Mouse (Mus musculus) kidney, embryonic 14.5 days (tissue): Measurements from ENCODE around the gene Ttc30a2. TPM values are rescaled to one million over a fixed set of nuclear protein-coding genes. Genes with fewer than 3 reads are reported as not detected.

Experiments used
- ATAC-seq: fragments of 200-750 bp; cut with Nextera tagmentation; 2 replicates; pipeline ENCODE4 v1.8.0; 2017; ENCODE audit warnings: moderate number of reproducible peaks, mild to moderate bottlenecking, moderate TSS enrichment, moderate library complexity; ENCODE audit not compliant: low FRiP score, low TSS enrichment
- H3K27ac ChIP-seq: fragments of 300-500 bp; sonication (generic); 2 replicates; pipeline ENCODE4 v1.5.1; 2014; ENCODE audit warnings: low read depth, mild to moderate bottlenecking, low read length, moderate library complexity, mixed read lengths
- H3K27me3 ChIP-seq: fragments of 300-500 bp; sonication (generic); 2 replicates; pipeline ENCODE4 v1.6.1; 2014; ENCODE audit warnings: mild to moderate bottlenecking, low read length; ENCODE audit not compliant: control insufficient read depth, insufficient read depth
- H3K36me3 ChIP-seq: fragments of 300-500 bp; sonication (generic); 2 replicates; pipeline ENCODE4 v1.6.1; 2014; ENCODE audit warnings: low read length, mixed read lengths; ENCODE audit not compliant: control insufficient read depth, insufficient read depth
- H3K4me1 ChIP-seq: fragments of 300-500 bp; sonication (generic); 2 replicates; pipeline ENCODE4 v1.6.1; 2014; ENCODE audit warnings: low read length, mixed read lengths; ENCODE audit not compliant: control insufficient read depth, insufficient read depth
- H3K4me2 ChIP-seq: fragments of 300-500 bp; sonication (generic); replicated peaks from 2 replicates; pipeline ENCODE4 v1.6.1; 2014; ENCODE audit warnings: low read depth, mild to moderate bottlenecking, low read length
- H3K4me3 ChIP-seq: fragments of 300-500 bp; sonication (generic); 2 replicates; pipeline ENCODE4 v1.5.1; 2014; ENCODE audit warnings: mild to moderate bottlenecking, low read length
- H3K9ac ChIP-seq: fragments of 300-500 bp; sonication (generic); 2 replicates; pipeline ENCODE4 v1.6.1; 2014; ENCODE audit warnings: low read depth, mild to moderate bottlenecking, low read length, moderate library complexity
- H3K9me3 ChIP-seq: fragments of 300-500 bp; sonication (generic); 2 replicates; pipeline ENCODE4 v1.6.1; 2016; ENCODE audit warnings: low read length; ENCODE audit not compliant: control insufficient read depth
- WGBS: fragments of 180-500 bp; shearing (Covaris S2); extraction: QIAGEN DNeasy Blood & Tissue Kit; methylation state at CpG from one replicate; pipeline ENCODE4 v1.1.7; 2014; 5-methylcytosine and 5-hydroxymethylcytosine counted together
- polyA plus RNA-seq: library from polyadenylated mRNA; unstranded; fragments of >200 nt; fragmentation: Nextera tagmentation; extraction: Ambion mirVana; gene quantifications from 2 replicates; pipeline ENCODE4 v1.2.1, GENCODE M21; 2014

Ttc30a2 gene
- polyA plus RNA-seq, 1 experiment from 2014 or later = 0.76 TPM

GRCm38 (mm10) chr2:75964512-75964911, 13.5 kb downstream of the Ttc30a2 start:
- no peaks in the 10 kb centered on the region; the same call in 1 of the 2 replicates for H3K27me3 ChIP-seq
- H3K27ac ChIP-seq = no peak overlapping the region; the same call in 1 of the 2 replicates
- no peak overlapping the region for H3K4me3 ChIP-seq
- 11% methylated on average over 14 of the region's 14 CpGs for WGBS
- H3K9ac ChIP-seq = no peak overlapping the region
- no peaks in the 10 kb centered on the region for H3K9me3 ChIP-seq
- peak overlapping the region; percentile 41 for H3K4me2 ChIP-seq
- peak; percentile 57 for ATAC-seq
- peaks cover 11% of the 10 kb centered on the region for H3K4me1 ChIP-seq
- H3K36me3 ChIP-seq = no peaks in the 10 kb centered on the region

GRCm38 (mm10) chr2:75964051-75964450, 13.9 kb downstream of the Ttc30a2 start:
- Histone ChIP-seq H3K4me1 (peaks cover 11% of the 10 kb centered on the region), H3K36me3 (no peaks in the 10 kb centered on the region), H3K27me3 (no peaks in the 10 kb centered on the region; the same call in 1 of the 2 replicates), H3K9me3 (no peaks in the 10 kb centered on the region), H3K27ac (no peak overlapping the region), H3K4me2 (no peak overlapping the region), H3K4me3 (no peak overlapping the region), H3K9ac (no peak overlapping the region)
- no peak; the same call in 1 of the 2 replicates for ATAC-seq
- 61% methylated on average over 5 of the region's 5 CpGs for WGBS

DNA sequence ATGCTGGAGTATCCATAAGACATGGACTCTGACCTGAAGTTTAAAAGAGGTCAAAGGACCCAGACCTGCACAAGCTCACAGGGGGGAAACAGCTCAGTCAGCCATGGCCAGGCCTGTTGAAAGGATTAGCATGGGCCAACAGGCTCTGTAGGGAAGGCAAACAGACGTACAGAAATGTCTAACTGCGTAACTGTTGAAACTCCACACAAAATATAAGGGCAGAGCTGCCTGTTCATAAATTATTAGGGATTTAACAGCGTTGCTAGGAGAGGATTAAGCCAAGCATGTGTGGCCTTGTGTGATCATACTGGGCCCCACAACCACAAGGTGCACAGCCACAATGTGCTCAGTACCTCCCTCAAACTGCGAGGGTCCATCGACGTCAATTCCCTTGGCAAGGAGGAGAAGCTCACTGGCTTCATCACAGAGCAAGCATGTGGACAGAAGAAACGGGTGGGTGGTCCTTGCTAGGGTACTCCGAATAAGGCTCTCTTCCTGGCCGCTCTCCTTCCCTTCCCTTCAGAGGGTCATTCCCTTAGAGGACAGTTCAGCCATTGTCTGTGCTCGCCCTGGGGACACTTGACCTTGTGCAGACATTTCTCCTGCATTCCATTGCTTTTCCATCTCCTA, 14.6 kb downstream of the Ttc30a2 start:
- H3K36me3 ChIP-seq = no peaks in the 10 kb centered on the region
- H3K4me1 ChIP-seq = peaks cover 11% of the 10 kb centered on the region
- no peak overlapping the region for H3K4me2 ChIP-seq
- WGBS = 75% methylated on average over 10 of the region's 10 CpGs
- no peak for ATAC-seq
- no peak overlapping the region for H3K9ac ChIP-seq
- H3K4me3 ChIP-seq = no peak overlapping the region
- H3K27me3 ChIP-seq = no peaks in the 10 kb centered on the region; the same call in 1 of the 2 replicates
- H3K9me3 ChIP-seq = no peaks in the 10 kb centered on the region
- no peak overlapping the region for H3K27ac ChIP-seq

DNA sequence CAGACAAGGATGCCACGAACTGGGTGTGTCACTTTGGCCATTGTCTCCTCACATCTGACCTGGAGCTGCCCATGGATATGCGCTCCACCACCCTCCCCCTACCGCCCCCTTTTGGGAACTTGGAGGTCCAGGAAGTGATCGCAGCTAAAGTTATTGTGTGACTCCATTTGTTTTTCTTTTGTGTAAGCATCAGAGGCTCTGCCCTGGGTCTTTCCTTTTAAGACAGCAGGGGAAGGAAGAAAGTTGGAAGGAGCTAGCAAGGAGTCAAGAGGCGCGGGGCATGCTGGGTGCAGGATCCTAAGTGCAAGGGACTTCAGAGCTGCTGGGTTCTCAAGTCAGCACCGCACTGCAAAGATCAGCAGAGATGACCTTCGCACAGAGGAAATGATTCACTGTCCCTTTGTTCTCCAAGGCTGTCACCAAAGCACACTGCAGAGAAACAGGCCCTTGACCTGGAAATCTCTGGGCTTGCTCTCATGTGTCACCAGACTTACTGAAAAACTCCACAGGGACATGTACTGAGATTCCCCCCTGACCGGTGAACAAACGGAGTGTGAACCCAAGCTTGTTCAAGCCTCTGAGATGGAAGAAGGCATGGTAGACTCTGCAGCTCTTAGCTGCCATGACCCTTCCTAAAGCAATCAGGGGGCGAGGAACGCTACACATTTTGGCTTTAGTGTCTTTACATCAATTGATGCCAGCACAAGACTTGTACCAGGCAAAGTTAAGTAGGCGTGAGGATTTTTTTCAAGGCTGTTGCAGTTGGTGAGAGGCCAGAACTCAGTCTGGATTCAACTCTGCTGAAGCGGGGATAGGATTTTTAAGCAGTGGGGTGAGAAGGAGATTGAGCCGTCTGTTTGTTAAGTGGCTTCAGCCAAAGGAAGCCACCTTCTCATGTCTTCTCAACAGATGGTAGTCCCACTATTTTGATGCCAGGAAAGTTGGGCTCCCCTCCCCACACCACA, 17.3 kb downstream of the Ttc30a2 start:
- Histone ChIP-seq H3K27me3 (no peaks in the 10 kb centered on the region; the same call in 1 of the 2 replicates), H3K4me2 (no peak overlapping the region), H3K4me3 (no peak overlapping the region), H3K9me3 (no peaks in the 10 kb centered on the region), H3K36me3 (no peaks in the 10 kb centered on the region), H3K9ac (no peak overlapping the region), H3K27ac (peak overlapping the region; percentile 38; the same call in 1 of the 2 replicates), H3K4me1 (peaks cover 11% of the 10 kb centered on the region)
- peak; percentile 60; the same call in 1 of the 2 replicates for ATAC-seq
- 44% methylated on average over 15 of the region's 15 CpGs for WGBS

DNA sequence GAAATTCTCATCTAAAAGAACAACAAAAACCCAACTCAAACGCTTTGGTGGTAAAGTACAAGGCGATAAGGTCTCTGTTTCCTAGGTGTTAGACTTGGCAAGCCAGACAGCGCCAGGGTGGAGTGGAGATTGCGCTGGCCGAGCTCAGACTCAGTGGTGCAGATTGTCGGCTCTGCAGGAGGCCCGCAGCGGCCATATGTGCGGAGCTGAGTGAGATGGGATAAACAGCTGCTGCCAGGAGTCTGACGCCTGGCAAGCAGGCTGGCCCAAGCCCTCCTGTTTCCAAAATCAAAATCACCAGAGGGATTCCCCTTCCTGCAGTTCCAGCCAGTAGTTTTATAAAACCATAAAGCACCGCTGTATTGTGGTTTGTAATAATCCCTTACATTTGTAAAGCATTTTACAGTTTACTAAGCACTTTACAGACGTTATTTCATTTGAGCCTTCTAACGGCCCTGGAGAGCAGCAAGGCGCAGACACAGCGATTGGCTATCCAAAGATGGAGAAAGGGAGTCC, 18.1 kb downstream of the Ttc30a2 start:
- H3K4me3 ChIP-seq = no peak overlapping the region
- no peak overlapping the region for H3K9ac ChIP-seq

DNA sequence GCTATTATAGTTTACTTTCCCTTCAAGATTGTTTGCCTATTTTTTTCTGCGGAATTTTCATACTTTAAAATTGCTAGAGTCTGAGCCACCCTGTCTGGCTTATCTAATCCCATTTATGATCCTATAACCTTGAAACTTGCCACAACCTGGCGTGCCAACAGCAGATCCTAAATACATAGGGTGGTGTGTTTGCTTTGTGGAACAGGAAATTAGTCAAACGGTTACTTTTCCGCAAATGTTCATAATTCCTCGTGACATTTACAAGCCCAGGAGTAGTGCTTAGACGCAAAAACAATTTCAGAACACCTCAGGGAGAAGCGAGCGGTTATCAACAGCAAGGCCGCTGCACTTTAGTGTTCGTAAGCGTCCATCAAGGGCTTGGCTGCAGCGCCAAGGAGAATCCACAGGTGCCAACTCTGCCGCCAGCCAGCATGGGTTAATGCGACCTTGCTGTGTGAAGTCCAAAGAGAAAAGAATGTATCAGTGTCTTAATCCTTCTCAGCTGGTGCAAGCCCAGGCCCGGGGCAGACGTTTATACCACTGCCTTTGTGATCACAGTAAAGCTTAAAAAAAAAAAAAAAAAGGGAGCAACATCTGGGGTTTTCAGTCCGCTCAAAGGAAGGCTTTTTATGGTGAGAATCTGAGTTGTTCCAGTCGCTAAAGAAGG, 18.7 kb downstream of the Ttc30a2 start:
- peak overlapping the region; percentile 13; the same call in 1 of the 2 replicates for H3K4me2 ChIP-seq
- no peaks in the 10 kb centered on the region; the same call in 1 of the 2 replicates for H3K27me3 ChIP-seq
- H3K4me3 ChIP-seq = no peak overlapping the region
- ATAC-seq = no peak
- no peak overlapping the region for H3K9ac ChIP-seq
- H3K27ac ChIP-seq = no peak overlapping the region
- 33% methylated on average over 18 of the region's 18 CpGs for WGBS
- no peaks in the 10 kb centered on the region for H3K9me3 ChIP-seq
- peaks cover 11% of the 10 kb centered on the region for H3K4me1 ChIP-seq
- no peaks in the 10 kb centered on the region for H3K36me3 ChIP-seq

More for the DNA sequence above, 18.1 kb downstream of the Ttc30a2 start:
- H3K27ac ChIP-seq = peak overlapping the region; percentile 38; the same call in 1 of the 2 replicates
- no peaks in the 10 kb centered on the region for H3K36me3 ChIP-seq
- WGBS = 22% methylated on average over 15 of the region's 15 CpGs
- H3K27me3 ChIP-seq = no peaks in the 10 kb centered on the region; the same call in 1 of the 2 replicates
- ATAC-seq = no peak
- H3K9me3 ChIP-seq = no peaks in the 10 kb centered on the region
- H3K4me1 ChIP-seq = peaks cover 11% of the 10 kb centered on the region
- peak overlapping the region; percentile 13; the same call in 1 of the 2 replicates for H3K4me2 ChIP-seq

DNA sequence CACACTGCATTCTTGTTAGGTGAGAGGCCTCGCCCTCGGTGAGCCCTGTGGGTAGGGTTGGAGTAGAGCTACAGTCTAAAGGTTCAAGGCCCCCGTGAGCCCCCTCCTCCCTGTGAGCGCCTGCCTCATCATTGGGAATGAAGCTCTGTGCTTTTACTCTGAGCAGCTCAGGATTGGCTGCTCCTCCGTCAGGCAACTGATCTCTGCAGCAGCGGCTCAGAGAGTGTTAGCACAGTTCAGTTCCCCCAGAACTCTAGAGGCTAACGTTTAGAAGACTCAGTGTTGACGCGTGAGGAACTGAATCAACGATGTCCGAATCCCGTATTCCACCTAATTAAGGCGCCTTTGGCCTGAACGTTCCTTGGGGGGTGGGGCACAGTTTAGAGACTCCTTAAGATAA, 22.3 kb downstream of the Ttc30a2 start:
- peaks cover 9% of the 10 kb centered on the region for H3K4me1 ChIP-seq
- H3K27ac ChIP-seq = no peak overlapping the region

DNA sequence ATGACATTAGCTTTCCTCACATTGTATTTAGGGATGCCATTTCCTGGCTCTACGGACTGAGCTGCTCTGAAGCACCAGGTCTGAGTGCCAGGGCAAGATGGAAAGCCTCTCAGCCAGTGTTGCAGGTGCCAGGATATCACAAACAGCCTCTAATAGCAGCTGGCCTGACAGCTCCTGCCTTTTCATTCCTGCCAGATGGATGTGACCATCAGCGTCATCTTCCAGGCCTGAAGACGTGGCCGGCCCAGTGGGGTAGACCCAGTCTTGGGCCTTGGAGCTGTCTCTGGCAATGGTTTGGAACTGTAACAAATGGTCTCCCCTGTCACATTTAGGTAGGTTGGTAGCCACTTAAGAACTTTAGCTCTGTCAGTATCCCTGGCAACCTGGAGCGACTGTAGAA, 24.6 kb downstream of the Ttc30a2 start:
- Histone ChIP-seq H3K27me3 (no peaks in the 10 kb centered on the region), H3K4me1 (no peaks in the 10 kb centered on the region), H3K27ac (no peak overlapping the region), H3K9ac (no peak overlapping the region), H3K4me3 (no peak overlapping the region), H3K36me3 (no peaks in the 10 kb centered on the region), H3K9me3 (no peaks in the 10 kb centered on the region), H3K4me2 (no peak overlapping the region)
- no peak for ATAC-seq
- 87% methylated on average over 5 of the region's 5 CpGs for WGBS

More for the DNA sequence above, 22.3 kb downstream of the Ttc30a2 start:
- Histone ChIP-seq H3K4me2 (no peak overlapping the region), H3K36me3 (no peaks in the 10 kb centered on the region), H3K9me3 (no peaks in the 10 kb centered on the region), H3K4me3 (no peak overlapping the region), H3K27me3 (no peaks in the 10 kb centered on the region; the same call in 1 of the 2 replicates), H3K9ac (no peak overlapping the region)
- ATAC-seq = 0 out of 2 replicates have a peak, but pooled peaks have one; percentile 16
- 54% methylated on average over 14 of the region's 14 CpGs for WGBS
